Comparison of ENCODE assay signal across 1 mouse cellular context in genomic region chr16:18119031-18119730, GRCm38 (mm10).
TF ChIP-seq lines count a peak whose summit lies in the region.

No protein-coding gene starts in this region.

TF ChIP-seq in MEL, 35 proteins besides CTCF, POLR2A, EP300 and RAD21 (continued from another document):
- TF ChIP-seq USF2 (IDR thresholded peaks at IDR 0.05; ENCODE audit: borderline replicate concordance in 1 of 2, insufficient read depth in 1 of 2, low read depth in 1 of 2, low read length in 2 of 2): no peak
- no peak for TF ChIP-seq NELFE (IDR thresholded peaks at IDR 0.05; ENCODE audit: low read depth, low read length)
- no peak for TF ChIP-seq MYC (IDR thresholded peaks at IDR 0.05; ENCODE audit: low read depth, low read length)
- no peak for TF ChIP-seq KAT2A (conservative IDR thresholded peaks at IDR 0.05; ENCODE audit: low read depth, low read length)
- TF ChIP-seq TBP (IDR thresholded peaks at IDR 0.05; ENCODE audit: low read depth, low read length): no peak
- peak; percentile 96 for TF ChIP-seq SMC3 (IDR thresholded peaks at IDR 0.05; ENCODE audit: low read depth, low read length)
- TF ChIP-seq MAX (IDR thresholded peaks at IDR 0.05; ENCODE audit: low read length): no peak
- no peak for TF ChIP-seq CHD1 (IDR thresholded peaks at IDR 0.05; ENCODE audit: low read depth, low read length)
- no peak for TF ChIP-seq TCF12 (IDR thresholded peaks at IDR 0.05; ENCODE audit: low read depth, low read length)
- no peak for TF ChIP-seq SIN3A (IDR thresholded peaks at IDR 0.05; ENCODE audit: low read length)
- peak; percentile 15; the same call in 1 of the 2 replicates for TF ChIP-seq RCOR1 (IDR thresholded peaks at IDR 0.05; ENCODE audit: low read depth, low read length)
- TF ChIP-seq MEF2A (IDR thresholded peaks at IDR 0.05; ENCODE audit: extremely low read depth, insufficient replicate concordance, low read depth, low read length, poor library complexity, severe bottlenecking): no peak
